Mouse (Mus musculus) testis, adult 2 months (tissue): ENCODE measurements around the gene Gm20661.

Source experiments
- CTCF ChIP-seq: fragments of 200-500 bp; IDR thresholded peaks from 2 replicates; pipeline ENCODE4 v1.5.1; 2012; ENCODE audit warnings: low read depth, mild to moderate bottlenecking, inconsistent platforms, low read length, moderate library complexity; ENCODE audit not compliant: control insufficient read depth, insufficient read depth, insufficient replicate concordance
- POLR2A ChIP-seq: fragments of 200-500 bp; IDR thresholded peaks from 2 replicates; pipeline ENCODE4 v1.6.1; 2012; ENCODE audit warnings: low read depth, mild to moderate bottlenecking, inconsistent platforms, low read length, moderate library complexity; ENCODE audit not compliant: control insufficient read depth

DNA sequence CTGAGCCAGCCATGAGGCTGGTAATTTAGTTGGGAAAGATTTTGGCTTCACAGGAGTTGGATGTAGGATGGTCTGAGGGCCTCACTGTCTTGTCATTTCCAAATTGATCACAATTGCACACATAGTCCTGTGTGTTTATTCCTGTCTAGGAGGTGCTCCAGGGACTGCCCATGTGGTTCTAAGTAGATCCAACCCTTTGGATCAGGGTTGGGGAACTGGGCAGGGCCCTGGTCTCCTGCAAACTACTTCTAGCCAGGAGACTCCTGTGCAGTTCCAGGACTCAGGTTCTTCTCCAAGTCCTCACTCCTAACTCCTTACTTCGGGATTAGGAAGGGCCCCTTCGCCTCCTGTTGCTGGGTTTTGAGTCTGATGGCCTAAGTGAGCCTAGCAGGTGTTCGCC lies 47.5 kb upstream of the Gm20661 start, which contains the start of gene Camkv:
- no peak for TF ChIP-seq CTCF
- no peak for TF ChIP-seq POLR2A
